Mouse (Mus musculus) ovary, postnatal 10 days (tissue): ENCODE measurements around the gene Mphosph9.
"Not testable (repeated sequence)": the region's sequence is repeated elsewhere in the genome, so short reads cannot be mapped to it uniquely, and the experiment has no call there.

Experiments
- DNase-seq: peaks from one replicate; pipeline ENCODE4 v3.0.0; 2022; ENCODE audit warnings: low spot score

Mphosph9 gene

DNA sequence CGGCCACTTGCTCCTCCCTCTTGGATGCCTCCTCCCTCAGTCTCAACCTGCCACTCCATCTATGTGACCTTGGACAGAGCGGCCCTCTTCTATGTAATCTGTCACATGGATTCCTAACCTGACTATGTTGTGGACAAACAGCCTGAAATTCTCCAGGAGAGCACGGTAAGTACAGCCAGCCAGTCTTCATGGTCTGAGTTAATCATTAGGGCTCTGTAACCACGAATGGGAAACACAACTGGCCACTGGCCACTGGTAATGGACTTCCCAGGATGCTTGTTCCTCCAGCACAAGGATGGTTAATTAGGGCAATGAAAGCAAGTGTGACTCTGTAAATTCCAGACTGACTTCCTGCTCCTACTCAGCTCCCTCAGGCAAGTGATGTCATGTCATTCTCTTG lies 91.6 kb downstream of the Mphosph9 start:
- DNase-seq = no peak

DNA sequence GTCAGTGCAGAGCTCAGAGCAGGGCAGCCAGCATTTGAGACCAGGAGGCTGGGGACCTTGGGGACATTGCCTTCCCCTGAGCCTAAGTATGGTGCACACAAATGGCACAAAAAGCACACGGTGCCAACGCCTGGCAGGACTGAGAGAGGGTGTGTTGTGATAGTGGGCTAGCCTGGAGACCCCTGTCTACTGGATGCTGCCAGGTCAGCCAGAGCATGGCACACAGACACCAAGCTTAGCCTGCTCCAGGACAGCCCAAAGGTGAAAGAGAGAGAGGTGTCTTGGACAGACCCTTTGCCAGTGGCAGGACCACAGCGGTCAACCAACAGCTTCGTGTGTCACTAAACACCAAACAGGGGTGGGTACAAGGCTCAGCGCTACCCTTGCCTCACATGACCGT lies 93.0 kb downstream of the Mphosph9 start:
- DNase-seq = no peak

DNA sequence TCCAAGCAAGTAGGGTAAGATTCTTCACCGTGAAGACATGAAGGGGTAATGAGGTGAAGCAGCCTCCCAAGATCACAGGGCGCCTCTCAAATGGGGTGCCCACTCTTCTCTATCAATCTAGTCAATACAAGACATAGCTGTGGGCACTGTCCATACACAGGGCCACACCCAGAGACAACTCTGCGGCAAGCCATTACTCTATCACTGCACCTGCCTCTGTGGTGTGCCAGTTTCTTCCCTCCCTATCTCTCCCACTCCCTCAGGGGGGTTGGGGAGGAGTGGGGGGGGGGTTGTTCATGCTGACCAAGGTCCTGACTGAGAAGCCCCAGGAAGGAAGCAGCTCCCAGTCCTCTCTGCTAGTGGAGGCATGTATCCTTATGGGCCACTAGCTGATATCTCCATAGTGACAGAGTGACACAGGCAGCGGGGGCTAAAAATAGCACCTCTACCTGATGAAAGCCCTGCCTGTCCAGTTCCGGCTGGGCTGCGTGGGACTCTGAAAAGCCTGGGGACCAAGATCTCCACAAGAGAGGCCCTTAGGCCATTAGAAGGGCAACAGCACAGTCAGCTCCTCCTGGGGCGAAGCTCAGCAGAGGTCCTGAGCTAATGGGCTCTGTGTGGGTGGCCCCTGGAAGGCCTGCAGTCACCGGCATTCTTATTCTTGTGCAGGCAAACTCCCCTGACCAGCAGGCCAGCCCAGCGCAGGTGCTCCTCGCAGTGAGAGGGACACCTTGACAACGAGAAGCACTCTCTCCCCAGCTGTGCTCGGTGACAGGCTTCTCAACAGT lies 93.7 kb downstream of the Mphosph9 start:
- DNase-seq = no peak

- DNase-seq = no peak
These were observed 94.7 kb downstream of the Mphosph9 start for GRCm38 (mm10) chr5:124233144-124233465.

- DNase-seq = no peak
These were observed 95.2 kb downstream of the Mphosph9 start for GRCm38 (mm10) chr5:124232360-124233143.

DNA sequence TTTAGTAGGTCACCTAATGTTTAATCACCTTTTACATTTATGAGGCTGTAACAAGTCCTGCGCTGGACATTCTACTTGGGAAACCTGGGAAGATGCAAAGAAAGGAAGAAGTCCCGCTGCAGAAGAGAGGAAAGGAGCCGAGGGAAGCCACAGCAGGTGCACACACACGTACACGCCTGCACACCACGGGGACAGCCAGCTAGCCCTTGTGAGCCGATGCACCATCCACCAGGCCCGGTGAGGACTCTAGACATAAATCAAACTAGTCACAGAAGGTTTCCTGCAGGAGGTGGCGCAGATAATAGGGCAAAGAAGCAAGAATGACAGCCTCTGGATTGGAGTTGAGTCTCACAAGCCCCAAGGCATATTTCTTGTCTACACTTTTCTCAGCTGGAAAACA lies 97.3 kb downstream of the Mphosph9 start:
- DNase-seq = no peak

GRCm38 (mm10) chr5:124227193-124227592 lies 100.6 kb downstream of the Mphosph9 start:
- DNase-seq = no peak

DNA sequence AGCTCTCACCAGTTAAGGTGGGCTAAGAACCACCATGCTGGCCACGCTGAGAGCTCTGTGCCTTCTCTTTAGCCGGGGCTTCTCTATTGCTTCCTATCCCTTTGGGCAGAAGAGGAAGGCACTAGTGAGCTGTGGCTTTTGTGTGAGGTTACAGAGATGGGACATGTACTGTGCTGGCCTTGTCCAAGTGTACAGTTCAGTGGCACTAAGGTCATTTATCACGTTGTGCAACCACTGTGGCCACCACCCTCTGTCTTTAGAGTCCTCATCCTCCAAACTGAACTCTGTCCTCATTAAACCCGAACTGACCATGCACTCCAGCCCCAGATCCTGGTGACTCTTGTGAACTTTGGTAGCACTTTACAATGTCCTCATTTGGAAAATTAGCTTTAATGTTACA lies 101.3 kb downstream of the Mphosph9 start:
- DNase-seq = no peak

DNA sequence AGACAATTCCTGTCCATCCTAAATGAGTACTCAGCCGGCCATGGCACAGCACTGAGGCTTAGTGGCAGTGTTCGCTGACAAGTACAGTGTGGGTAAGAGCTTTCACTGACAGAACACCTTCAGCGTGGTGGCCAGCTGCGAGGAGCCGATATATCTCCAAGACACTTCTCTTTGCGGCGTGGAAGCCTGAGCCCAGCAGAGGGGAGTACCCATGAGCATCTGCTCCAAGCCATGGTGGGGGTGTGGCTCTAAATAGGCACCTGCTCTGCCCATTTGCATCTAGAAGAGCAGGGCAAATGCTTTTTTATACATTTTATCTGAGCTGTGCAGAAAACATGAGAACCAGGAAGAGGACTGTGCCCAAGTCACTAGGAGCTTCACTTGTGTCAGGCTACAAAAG lies 101.9 kb downstream of the Mphosph9 start:
- no peak for DNase-seq

GRCm38 (mm10) chr5:124224321-124225092 lies 103.3 kb downstream of the Mphosph9 start:
- DNase-seq = no peak

GRCm38 (mm10) chr5:124223574-124223973 lies 104.2 kb downstream of the Mphosph9 start:
- DNase-seq = no peak

- DNase-seq = no peak
These were observed 105.1 kb downstream of the Mphosph9 start for GRCm38 (mm10) chr5:124222696-124223095.

- no peak for DNase-seq
These were observed 106.1 kb downstream of the Mphosph9 start for GRCm38 (mm10) chr5:124221736-124222040.

DNA sequence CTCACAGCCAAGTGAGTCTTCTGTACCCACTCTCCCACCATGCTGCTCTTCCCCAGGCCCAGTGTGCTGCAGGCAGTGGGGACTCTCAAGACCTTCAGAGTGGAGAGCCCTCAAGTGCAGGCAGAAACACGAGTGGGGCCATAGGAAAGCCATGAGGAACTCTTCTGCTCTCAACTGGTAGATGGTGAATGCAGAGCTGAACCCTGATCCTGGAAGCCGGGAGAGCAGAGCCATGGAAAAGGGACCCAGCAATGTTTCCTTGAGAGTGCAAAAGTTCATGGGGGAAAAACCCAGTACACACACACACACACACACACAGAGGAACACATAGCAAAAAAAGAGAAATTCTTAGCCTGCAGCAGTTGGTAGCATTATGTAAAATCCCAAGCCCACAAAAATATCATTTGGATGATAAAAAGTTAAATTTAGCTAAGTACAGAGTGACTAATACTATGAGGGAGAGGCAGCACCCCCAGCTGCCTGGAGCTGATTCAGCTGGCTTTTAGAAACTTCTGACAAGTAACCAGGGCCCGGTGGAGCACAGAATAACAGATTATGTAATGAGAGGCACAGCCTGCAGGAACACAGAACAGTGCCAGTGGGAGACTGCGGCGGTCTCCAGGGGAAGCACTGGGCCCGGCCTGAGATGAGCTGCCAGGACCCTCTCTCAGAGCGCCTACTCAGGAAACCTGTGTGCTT lies 106.6 kb downstream of the Mphosph9 start:
- DNase-seq = no peak

DNA sequence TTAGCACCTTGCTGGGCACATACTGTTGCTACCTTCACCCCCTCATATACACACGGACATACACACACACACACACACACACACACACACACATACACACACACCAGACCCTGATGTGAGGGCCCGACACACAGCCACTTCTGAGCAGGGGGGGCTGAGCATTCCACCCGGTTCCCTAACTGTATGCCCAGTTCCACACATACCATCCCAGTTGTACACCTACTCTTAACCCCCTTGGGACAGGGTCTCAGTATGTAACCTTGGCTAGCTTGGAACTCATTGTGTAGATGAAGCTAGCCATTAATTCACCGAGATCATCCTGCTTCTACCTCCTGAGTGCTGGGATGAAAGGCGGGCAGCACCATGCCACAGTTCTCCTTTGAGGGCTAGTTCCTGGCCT lies 107.2 kb downstream of the Mphosph9 start:
- DNase-seq = no peak

DNA sequence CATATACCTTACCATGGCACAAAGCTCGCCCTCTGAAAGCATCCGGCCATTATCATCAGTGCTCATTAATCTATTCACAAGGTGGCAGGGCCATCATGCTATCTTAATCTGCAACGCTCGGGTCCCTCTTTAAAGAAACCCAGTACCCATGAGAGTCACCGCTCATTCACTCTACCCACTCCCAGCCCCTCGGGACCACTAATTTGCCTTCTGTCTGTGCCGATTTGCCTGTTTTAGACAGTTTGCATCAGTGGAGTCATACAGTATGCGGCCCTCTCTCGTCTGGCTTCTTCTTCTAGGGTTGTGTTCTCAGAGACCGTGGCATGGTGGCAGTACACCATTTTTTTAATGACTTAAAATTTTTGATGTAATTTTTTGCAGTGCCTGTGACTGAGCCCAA lies 108.3 kb downstream of the Mphosph9 start:
- no peak for DNase-seq

GRCm38 (mm10) chr5:124218986-124219385 lies 108.8 kb downstream of the Mphosph9 start:
- DNase-seq = no peak

DNA sequence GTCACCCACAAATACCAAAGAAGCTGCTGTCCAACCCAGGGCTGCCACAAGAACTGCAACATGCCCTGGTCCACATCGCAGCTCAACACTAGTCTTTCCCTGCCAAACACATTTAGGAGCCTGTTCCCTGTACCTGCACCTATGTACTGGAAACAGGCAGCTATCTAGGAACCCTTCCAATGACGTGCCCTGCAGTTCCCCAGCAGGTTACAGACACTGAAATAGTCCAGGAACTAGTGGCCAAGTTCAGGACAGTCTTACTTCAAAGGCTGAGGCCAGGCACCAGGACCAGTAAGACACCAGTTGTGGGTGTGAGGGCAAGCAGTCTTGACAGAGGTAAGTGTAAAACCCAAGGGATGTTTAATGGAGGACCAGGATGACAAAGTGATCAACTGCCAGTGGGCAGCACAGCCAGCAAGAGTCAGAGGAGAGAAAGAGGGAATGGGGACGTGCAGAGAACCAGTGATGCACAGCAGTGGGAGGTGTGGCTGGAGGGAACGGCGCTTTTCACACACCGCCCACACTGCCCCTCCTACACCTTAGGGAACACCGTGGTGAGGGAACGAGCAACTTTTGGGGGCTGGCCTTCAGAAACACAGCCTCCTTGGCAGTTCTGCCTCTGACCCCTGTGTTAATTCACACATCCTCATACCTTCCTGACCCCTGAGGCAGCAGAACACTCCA lies 110.1 kb downstream of the Mphosph9 start:
- DNase-seq = no peak

DNA sequence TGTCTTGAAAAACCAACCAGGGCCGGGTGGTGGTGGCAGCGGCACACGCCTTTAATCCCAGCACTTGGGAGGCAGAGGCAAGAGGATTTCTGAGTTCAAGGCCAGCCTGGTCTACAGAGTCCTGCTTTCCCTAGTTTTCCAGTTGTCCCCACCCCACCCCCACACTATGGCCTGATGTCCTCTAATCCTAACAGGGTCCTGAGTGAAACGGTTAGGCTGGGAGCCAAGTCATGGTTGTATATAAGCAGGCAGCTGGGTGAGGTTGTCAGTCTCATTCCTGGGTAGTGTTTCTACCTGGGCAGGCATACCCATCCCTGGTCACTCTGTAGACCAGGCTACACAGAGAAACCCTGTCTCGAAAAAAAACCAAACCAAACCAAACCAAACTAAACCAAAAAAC lies 110.7 kb downstream of the Mphosph9 start:
- DNase-seq = not testable (repeated sequence)

- no peak for DNase-seq
These were observed 111.4 kb downstream of the Mphosph9 start for GRCm38 (mm10) chr5:124216403-124216802.

GRCm38 (mm10) chr5:124215647-124216046 lies 112.1 kb downstream of the Mphosph9 start:
- no peak for DNase-seq
